Mouse (Mus musculus) heart, postnatal 10 days (tissue): Measurements from ENCODE around the gene Astn2. TPM values are rescaled to one million over a fixed set of nuclear protein-coding genes. Genes with fewer than 3 reads are reported as not detected.

ENCODE experiments used
- DNase-seq, 2 experiments: peaks; one replicate each; pipeline ENCODE4 v3.0.0; 2021
- intact Hi-C: fragments of 180-260 bp; cut with DNase I; formaldehyde crosslinking; loops from one replicate; pipeline ENCODE4 v1.15.1; 2025
- total RNA-seq, 2 experiments: library from RNA; stranded (reverse); gene quantifications; 2 replicates each; pipeline ENCODE4 v1.2.3; 2021

Gene Astn2
- total RNA-seq, 2 experiments from 2014 or later: 2.5 to 3.1 TPM

- intact Hi-C loops: no loop called here
- DNase-seq: no peak
These were observed 793.5 kb downstream of the Astn2 start for GRCm38 (mm10) chr4:65610896-65611295.

GRCm38 (mm10) chr4:65610329-65610728 is 794.1 kb downstream of the Astn2 start:
- DNase-seq: no peak
- intact Hi-C loops: no loop called here

GRCm38 (mm10) chr4:65608112-65608511 is 796.3 kb downstream of the Astn2 start:
- no peak for DNase-seq
- intact Hi-C loops: no loop called here

GRCm38 (mm10) chr4:65607184-65607631 is 797.2 kb downstream of the Astn2 start:
- intact Hi-C loops: no loop called here
- DNase-seq: peak; percentile 8 to 20

GRCm38 (mm10) chr4:65605151-65605702 is 799.2 kb downstream of the Astn2 start:
- intact Hi-C loops: no loop called here
- DNase-seq: no peak

- peak; percentile 99 to 100 for DNase-seq
- intact Hi-C loops: no loop called here
These were observed 799.8 kb downstream of the Astn2 start, which contains the start of gene Trim32 for GRCm38 (mm10) chr4:65604504-65605150. Gene Trim32, plus strand, starts transcription at chr4:65604986.

- DNase-seq: no peak
- intact Hi-C loops: no loop called here
These were observed 809.6 kb downstream of the Astn2 start for GRCm38 (mm10) chr4:65594601-65595369.

GRCm38 (mm10) chr4:65589780-65590179 is 814.6 kb downstream of the Astn2 start:
- peak; percentile 53 to 64 for DNase-seq

GRCm38 (mm10) chr4:65586947-65587346 is 817.5 kb downstream of the Astn2 start:
- peak in 1 of 2 experiments; percentile 25 for DNase-seq
- intact Hi-C loops: loop anchor here (5.0 kb wide), 1 partner anchor 90 kb away; no protein-coding TSS in a partner anchor

More at GRCm38 (mm10) chr4:65589780-65590179, 814.6 kb downstream of the Astn2 start:
- intact Hi-C loops: loop anchor here (1.0 to 5.0 kb wide), 5 partner anchors 92 to 1067 kb away; no protein-coding TSS in a partner anchor

- DNase-seq: no peak
- intact Hi-C loops: no loop called here
These were observed 824.2 kb downstream of the Astn2 start for GRCm38 (mm10) chr4:65580254-65580653.

- intact Hi-C loops: no loop called here
- no peak for DNase-seq
These were observed 838.9 kb downstream of the Astn2 start for GRCm38 (mm10) chr4:65565493-65565892.

GRCm38 (mm10) chr4:65548561-65548960 is 855.9 kb downstream of the Astn2 start:
- intact Hi-C loops: no loop called here

GRCm38 (mm10) chr4:65545582-65545981 is 858.8 kb downstream of the Astn2 start:
- intact Hi-C loops: no loop called here
- DNase-seq: no peak

More at GRCm38 (mm10) chr4:65548561-65548960, 855.9 kb downstream of the Astn2 start:
- DNase-seq: peak; percentile 40 to 52

- intact Hi-C loops: no loop called here
- no peak for DNase-seq
These were observed 872.2 kb downstream of the Astn2 start for GRCm38 (mm10) chr4:65532071-65532736.

GRCm38 (mm10) chr4:65531621-65532020 is 872.8 kb downstream of the Astn2 start:
- DNase-seq: peak in 1 of 2 experiments; percentile 18
- intact Hi-C loops: no loop called here

- no peak for DNase-seq
- intact Hi-C loops: no loop called here
These were observed 873.5 kb downstream of the Astn2 start for GRCm38 (mm10) chr4:65530901-65531300.

- DNase-seq: peak; percentile 64 to 65
- intact Hi-C loops: no loop called here
These were observed 896.3 kb downstream of the Astn2 start for GRCm38 (mm10) chr4:65508101-65508500.

GRCm38 (mm10) chr4:65506870-65507269 is 897.5 kb downstream of the Astn2 start:
- DNase-seq: no peak
- intact Hi-C loops: no loop called here

- peak; percentile 92 to 94 for DNase-seq
- intact Hi-C loops: loop anchor here (1.0 to 5.0 kb wide), 4 partner anchors 91 to 964 kb away; no protein-coding TSS in a partner anchor
These were observed 908.0 kb downstream of the Astn2 start for GRCm38 (mm10) chr4:65496463-65496834.

- DNase-seq: no peak
- intact Hi-C loops: loop anchor here (1.0 to 5.0 kb wide), 4 partner anchors 91 to 964 kb away; no protein-coding TSS in a partner anchor
These were observed 908.5 kb downstream of the Astn2 start for GRCm38 (mm10) chr4:65495705-65496462.
